Mouse (Mus musculus): ENCODE measurements around the gene Retreg3. TPM values are rescaled to one million over a fixed set of nuclear protein-coding genes. Genes with fewer than 3 reads are reported as not detected.

The Retreg3 gene
- polyA plus RNA-seq, 1 experiment from 2014 or later, result 28.5 TPM

- Histone ChIP-seq H3K9me3 (no peaks in the 10 kb centered on the region), H3K4me2 (replicated peaks) (no peak overlapping the region), H3K4me3 (replicated peaks) (no peak overlapping the region), H3K4me1 (replicated peaks) (0 out of 2 replicates have a peak, but pooled peaks cover 2% of the 10 kb centered on the region), H3K36me3 (peaks cover 15% of the 10 kb centered on the region), H3K9ac (replicated peaks) (no peak overlapping the region), H3K27me3 (no peaks in the 10 kb centered on the region), H3K27ac (no peak overlapping the region)
- no peak for ATAC-seq
- WGBS, result 61% methylated on average over 4 of the region's 4 CpGs
Observed at GRCm38 (mm10) chr11:101109351-101109750, 10.3 kb downstream of the Retreg3 start.

GRCm38 (mm10) chr11:101103011-101103410 lies 16.7 kb downstream of the Retreg3 start:
- no peaks in the 10 kb centered on the region for H3K9me3 ChIP-seq
- H3K27ac ChIP-seq, result no peak overlapping the region
- H3K27me3 ChIP-seq, result no peaks in the 10 kb centered on the region
- H3K9ac ChIP-seq (replicated peaks), result no peak overlapping the region
- no peak overlapping the region for H3K4me3 ChIP-seq (replicated peaks)
- 96% methylated on average over 5 of the region's 5 CpGs for WGBS
- H3K4me2 ChIP-seq (replicated peaks), result no peak overlapping the region
- no peaks in the 10 kb centered on the region for H3K4me1 ChIP-seq (replicated peaks)
- ATAC-seq, result no peak
- H3K36me3 ChIP-seq, result peaks cover 77% of the 10 kb centered on the region

GRCm38 (mm10) chr11:101098231-101098630 lies 21.5 kb downstream of the Retreg3 start:
- H3K27me3 ChIP-seq, result no peaks in the 10 kb centered on the region
- H3K27ac ChIP-seq, result no peak overlapping the region
- no peak overlapping the region for H3K4me3 ChIP-seq (replicated peaks)
- no peak overlapping the region for H3K9ac ChIP-seq (replicated peaks)
- H3K9me3 ChIP-seq, result no peaks in the 10 kb centered on the region
- WGBS, result 92% methylated on average over 8 of the region's 8 CpGs
- peaks cover 22% of the 10 kb centered on the region for H3K4me1 ChIP-seq (replicated peaks)
- no peak overlapping the region for H3K4me2 ChIP-seq (replicated peaks)
- peaks cover 70% of the 10 kb centered on the region for H3K36me3 ChIP-seq
- no peak for ATAC-seq

DNA sequence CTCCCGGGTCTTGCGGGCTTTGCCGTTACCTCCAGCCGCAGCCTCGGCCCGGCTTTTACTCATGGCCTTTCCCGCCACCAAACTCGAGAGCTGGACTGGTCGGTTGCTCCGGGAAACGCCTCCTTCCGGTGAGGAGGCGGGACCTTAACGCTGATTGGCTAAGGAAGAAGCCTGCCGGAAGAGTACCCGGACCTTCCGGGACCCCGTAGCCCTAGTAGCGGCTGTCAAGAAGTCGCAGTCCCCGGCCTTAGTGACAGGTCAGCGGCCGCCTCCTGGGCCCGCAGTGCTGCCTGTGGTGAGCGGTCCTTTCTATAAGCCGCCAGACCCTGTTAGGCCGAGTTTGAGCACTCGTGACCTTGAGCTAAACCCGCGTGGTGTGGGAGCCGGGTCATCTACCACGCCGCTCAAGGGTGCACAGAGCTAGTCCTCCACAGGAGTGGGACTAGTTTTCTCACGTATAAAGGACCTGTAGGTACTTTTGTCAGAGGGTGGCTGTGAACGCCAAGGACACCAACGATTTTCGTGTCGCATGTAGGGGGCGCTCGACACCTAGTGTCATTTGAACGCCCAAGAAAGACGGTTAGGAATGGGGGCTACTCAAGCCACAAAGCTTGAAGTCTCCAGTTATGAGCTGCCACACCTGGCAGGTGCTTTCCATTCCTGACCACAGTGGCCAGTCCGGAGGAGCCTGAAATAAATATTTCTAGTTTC lies 24.2 kb downstream of the Retreg3 start, which contains the start of gene Psmc3ip:
Gene Psmc3ip, minus strand, starts transcription at position 123 of the 711 bp plus-strand sequence.
- ATAC-seq, result peak; percentile 98
- H3K27me3 ChIP-seq, result no peaks in the 10 kb centered on the region
- H3K27ac ChIP-seq, result peak within 1 kb of the TSS; percentile 87
- peaks cover 22% of the 10 kb centered on the region for H3K4me1 ChIP-seq (replicated peaks)
- H3K4me3 ChIP-seq (replicated peaks), result peak within 1 kb of the TSS; percentile 65
- no peaks in the 10 kb centered on the region for H3K9me3 ChIP-seq
- peak within 1 kb of the TSS; percentile 77 for H3K9ac ChIP-seq (replicated peaks)
- WGBS, result under 1% methylated on average over 43 of the region's 43 CpGs
- peaks cover 72% of the 10 kb centered on the region for H3K36me3 ChIP-seq
- peak within 1 kb of the TSS; percentile 96 for H3K4me2 ChIP-seq (replicated peaks)

DNA sequence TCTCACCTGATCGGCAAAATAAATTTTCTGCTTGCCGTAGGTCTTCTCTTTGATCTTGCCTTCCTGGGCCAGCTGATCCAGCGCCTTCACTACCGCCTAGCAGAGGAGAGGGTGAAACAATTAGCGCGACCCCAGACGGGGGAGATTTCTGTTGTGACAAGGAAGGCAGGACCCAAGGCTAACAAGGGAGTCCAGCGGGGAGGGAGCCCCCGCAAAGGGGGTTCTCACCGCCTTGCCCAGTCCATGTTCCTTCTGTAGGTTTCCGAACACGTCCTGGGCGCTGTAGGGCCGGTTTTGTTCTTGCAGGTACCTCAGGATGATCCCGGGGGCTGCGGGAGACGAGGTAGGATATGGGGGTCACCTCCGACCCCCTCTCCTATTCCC lies 24.8 kb downstream of the Retreg3 start:
- Histone ChIP-seq H3K4me2 (replicated peaks) (peak overlapping the region; percentile 96), H3K9ac (replicated peaks) (peak overlapping the region; percentile 76), H3K36me3 (peaks cover 72% of the 10 kb centered on the region), H3K27me3 (no peaks in the 10 kb centered on the region), H3K9me3 (no peaks in the 10 kb centered on the region), H3K4me1 (replicated peaks) (peaks cover 22% of the 10 kb centered on the region), H3K4me3 (replicated peaks) (peak overlapping the region; percentile 65), H3K27ac (peak overlapping the region; percentile 87; the same call in 1 of the 2 replicates)
- WGBS, result under 1% methylated on average over 18 of the region's 18 CpGs
- no peak for ATAC-seq

DNA sequence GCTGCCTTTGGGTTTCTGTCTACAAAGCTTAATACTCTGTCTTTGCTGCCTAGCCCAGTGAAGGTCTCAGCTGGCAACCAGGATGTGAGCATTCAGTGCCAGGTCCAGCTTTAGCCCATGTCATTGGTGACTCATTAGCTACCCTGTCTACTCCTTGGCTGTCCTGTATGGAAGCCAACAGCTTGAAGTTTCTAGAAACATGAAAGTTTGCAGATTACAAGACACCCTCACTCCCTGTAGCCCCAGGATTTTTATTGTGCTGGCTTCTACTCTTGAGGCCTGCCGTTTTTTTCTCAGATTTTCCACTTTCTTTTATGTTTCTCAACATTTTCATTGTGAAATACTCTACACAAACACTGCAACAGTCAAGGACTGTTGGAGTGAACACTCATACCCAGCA lies 29.8 kb downstream of the Retreg3 start:
- H3K4me3 ChIP-seq (replicated peaks), result no peak overlapping the region
- H3K27me3 ChIP-seq, result no peaks in the 10 kb centered on the region
- peaks cover 42% of the 10 kb centered on the region for H3K4me1 ChIP-seq (replicated peaks)
- no peak overlapping the region for H3K9ac ChIP-seq (replicated peaks)
- H3K36me3 ChIP-seq, result peaks cover 56% of the 10 kb centered on the region
- H3K4me2 ChIP-seq (replicated peaks), result no peak overlapping the region
- WGBS, result 91% methylated on average over 1 of the region's 1 CpGs
- H3K9me3 ChIP-seq, result no peaks in the 10 kb centered on the region
- ATAC-seq, result no peak
- H3K27ac ChIP-seq, result no peak overlapping the region

DNA sequence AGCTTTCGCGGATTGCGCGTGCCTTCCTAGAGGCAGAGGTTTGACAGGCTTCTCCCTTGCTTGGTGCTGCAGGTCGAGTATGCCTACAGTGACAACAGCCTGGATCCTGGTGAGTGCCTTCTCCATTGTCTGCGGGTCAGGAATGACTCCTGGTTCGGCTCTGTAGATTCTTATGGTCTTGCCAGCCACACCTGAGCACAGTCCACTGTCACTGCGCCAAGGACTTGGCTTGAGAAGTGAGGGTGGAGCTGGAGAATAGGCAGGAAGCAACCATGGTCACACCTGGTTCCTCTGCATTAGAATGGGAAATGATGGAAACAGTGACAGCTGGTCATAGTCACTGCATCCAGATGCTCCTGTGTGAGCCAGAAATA lies 32.0 kb downstream of the Retreg3 start:
- Histone ChIP-seq H3K27ac (peak overlapping the region; percentile 88), H3K4me1 (replicated peaks) (peaks cover 41% of the 10 kb centered on the region), H3K9ac (replicated peaks) (peak overlapping the region; percentile 91), H3K27me3 (no peaks in the 10 kb centered on the region), H3K4me2 (replicated peaks) (peak overlapping the region; percentile 96), H3K4me3 (replicated peaks) (peak overlapping the region; percentile 79), H3K36me3 (peaks cover 48% of the 10 kb centered on the region), H3K9me3 (no peaks in the 10 kb centered on the region)
- WGBS, result 12% methylated on average over 8 of the region's 8 CpGs
- ATAC-seq, result no peak; the same call in 1 of the 2 replicates

DNA sequence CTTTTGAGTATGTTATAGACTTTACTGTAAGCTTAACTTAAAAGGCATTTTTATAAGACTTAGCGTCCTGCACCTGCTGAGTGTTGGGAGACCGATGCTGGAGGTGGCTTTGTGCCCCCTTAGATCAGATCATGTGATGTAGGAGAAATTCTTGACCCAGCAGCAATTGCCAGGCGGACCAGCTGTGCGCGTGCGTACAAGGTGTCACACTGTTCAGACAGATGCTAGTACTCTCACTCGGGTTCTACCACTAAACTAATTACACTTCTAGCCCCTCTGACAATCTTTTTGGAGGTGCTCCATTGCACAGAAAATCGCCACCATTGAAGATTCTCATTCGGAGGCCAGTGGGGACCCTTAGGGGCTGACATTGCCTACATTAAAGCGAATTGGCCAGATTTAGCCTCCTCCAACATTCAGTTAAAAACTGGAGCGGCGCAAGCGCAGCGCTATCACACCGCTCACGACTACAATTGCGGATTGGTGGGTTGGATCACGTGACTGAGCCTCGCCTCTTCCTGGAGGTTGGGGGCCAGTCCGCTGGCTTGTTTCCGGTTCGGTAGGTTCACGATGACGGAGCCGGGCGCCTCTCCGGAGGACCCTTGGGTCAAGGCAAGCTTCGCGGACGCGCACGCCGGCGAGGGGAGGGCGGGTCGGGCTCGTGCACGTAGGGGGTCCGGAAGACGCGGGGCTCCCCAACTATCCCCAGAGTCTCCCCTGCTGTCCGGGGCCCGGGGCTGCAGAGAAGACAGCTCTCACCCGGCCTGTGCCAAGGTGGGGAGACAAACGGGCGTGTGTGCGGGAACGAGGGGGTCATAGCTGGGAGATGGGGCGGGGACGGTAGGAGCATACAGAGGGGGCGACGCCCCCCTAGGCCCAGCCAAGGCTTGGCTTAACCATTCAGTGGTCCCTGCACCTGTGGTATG lies 32.7 kb downstream of the Retreg3 start, which contains the start of gene Mlx:
Gene Mlx, plus strand, starts transcription at position 522 of the 926 bp plus-strand sequence.
- Histone ChIP-seq H3K4me3 (replicated peaks) (peak within 1 kb of the TSS; percentile 79), H3K9ac (replicated peaks) (peak within 1 kb of the TSS; percentile 91), H3K4me2 (replicated peaks) (peak within 1 kb of the TSS; percentile 96), H3K27me3 (no peaks in the 10 kb centered on the region), H3K27ac (peak within 1 kb of the TSS; percentile 88), H3K9me3 (no peaks in the 10 kb centered on the region), H3K36me3 (peaks cover 41% of the 10 kb centered on the region), H3K4me1 (replicated peaks) (peaks cover 41% of the 10 kb centered on the region)
- peak; percentile 82 for ATAC-seq
- WGBS, result 1% methylated on average over 52 of the region's 52 CpGs

GRCm38 (mm10) chr11:101086323-101086674 lies 33.4 kb downstream of the Retreg3 start:
- Histone ChIP-seq H3K9ac (replicated peaks) (peak overlapping the region; percentile 54; the same call in 1 of the 2 replicates), H3K27me3 (peaks cover 2% of the 10 kb centered on the region), H3K4me2 (replicated peaks) (peak overlapping the region; percentile 96), H3K9me3 (no peaks in the 10 kb centered on the region), H3K27ac (peak overlapping the region; percentile 88), H3K36me3 (peaks cover 34% of the 10 kb centered on the region), H3K4me1 (replicated peaks) (peaks cover 48% of the 10 kb centered on the region), H3K4me3 (replicated peaks) (peak overlapping the region; percentile 79)
- WGBS, result 85% methylated on average over 6 of the region's 6 CpGs
- no peak for ATAC-seq

DNA sequence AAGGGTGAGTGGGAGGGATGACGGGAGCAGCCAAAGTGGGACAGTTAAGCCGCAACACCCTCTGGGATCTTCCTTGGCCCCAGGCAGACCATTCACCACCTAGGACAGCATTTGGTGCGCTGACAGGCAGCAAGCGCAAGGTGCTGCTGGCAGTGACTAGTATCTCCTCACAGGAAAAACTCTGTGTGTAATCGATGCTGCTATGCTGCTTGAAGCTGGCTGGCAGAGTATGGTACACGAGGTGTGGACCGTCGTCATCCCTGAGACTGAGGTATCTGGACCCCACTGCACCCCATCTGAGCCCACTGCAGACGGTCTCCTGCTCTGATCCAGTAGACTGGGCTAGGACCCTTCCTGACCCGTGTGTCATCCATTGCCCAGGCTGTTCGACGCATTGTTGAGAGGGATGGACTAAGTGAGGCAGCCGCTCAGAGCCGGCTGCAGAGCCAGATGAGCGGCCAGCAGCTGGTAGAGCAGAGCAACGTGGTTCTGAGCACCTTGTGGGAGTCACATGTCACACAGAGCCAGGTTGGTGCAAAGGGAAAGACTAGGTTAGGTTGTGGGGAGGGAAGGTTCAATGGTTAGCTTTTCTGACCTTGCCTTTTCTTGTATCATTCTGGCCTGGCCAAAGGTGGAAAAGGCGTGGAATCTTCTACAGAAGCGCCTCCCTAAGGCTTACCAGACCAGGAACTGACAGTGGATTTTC lies 33.9 kb downstream of the Retreg3 start:
- WGBS, result 91% methylated on average over 18 of the region's 18 CpGs
- Histone ChIP-seq H3K27me3 (peaks cover 7% of the 10 kb centered on the region), H3K9ac (replicated peaks) (0 out of 2 replicates have a peak overlapping the region, but pooled peaks have one; percentile 54), H3K4me3 (replicated peaks) (0 out of 2 replicates have a peak overlapping the region, but pooled peaks have one; percentile 79), H3K36me3 (peaks cover 29% of the 10 kb centered on the region), H3K27ac (no peak overlapping the region), H3K4me1 (replicated peaks) (peaks cover 50% of the 10 kb centered on the region), H3K9me3 (no peaks in the 10 kb centered on the region), H3K4me2 (replicated peaks) (peak overlapping the region; percentile 96; the same call in 1 of the 2 replicates)
- no peak for ATAC-seq

DNA sequence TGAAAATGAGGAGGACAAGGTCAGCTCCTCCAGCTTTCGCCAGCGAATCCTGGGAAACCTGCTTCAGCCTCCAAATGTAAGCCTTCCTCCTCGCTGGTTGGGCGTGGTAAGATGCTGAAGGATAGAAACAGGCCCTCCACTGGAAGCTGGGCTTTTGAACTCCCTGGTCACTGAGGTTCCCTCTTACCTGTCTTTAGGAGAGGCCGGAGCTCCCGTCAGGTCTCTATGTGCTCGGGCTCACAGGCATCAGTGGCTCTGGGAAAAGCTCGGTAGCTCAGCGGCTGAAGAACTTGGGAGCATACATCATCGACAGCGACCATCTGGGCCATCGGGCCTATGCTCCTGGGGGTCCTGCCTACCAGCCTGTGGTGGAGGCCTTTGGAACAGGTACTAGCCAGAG lies 34.9 kb downstream of the Retreg3 start:
- H3K4me3 ChIP-seq (replicated peaks), result no peak overlapping the region
- no peak for ATAC-seq
- H3K9me3 ChIP-seq, result no peaks in the 10 kb centered on the region
- H3K27me3 ChIP-seq, result peaks cover 17% of the 10 kb centered on the region
- WGBS, result 95% methylated on average over 12 of the region's 12 CpGs
- no peak overlapping the region for H3K27ac ChIP-seq
- peaks cover 19% of the 10 kb centered on the region for H3K36me3 ChIP-seq
- H3K4me2 ChIP-seq (replicated peaks), result no peak overlapping the region
- peaks cover 51% of the 10 kb centered on the region for H3K4me1 ChIP-seq (replicated peaks)
- 0 out of 2 replicates have a peak overlapping the region, but pooled peaks have one; percentile 11 for H3K9ac ChIP-seq (replicated peaks)
